Mouse (Mus musculus) heart, embryonic 16.5 days (tissue): ENCODE results near the gene Nras. TPM values are rescaled to one million over a fixed set of nuclear protein-coding genes. Genes with fewer than 3 reads are reported as not detected.

Source experiments
- ATAC-seq: fragments of 200-750 bp; cut with Nextera tagmentation; replicated peaks from 2 replicates; pipeline ENCODE4 v1.8.0; 2017; ENCODE audit warnings: moderate number of reproducible peaks; ENCODE audit not compliant: insufficient read depth, low FRiP score; ENCODE audit errors: extremely low read depth
- H3K27ac ChIP-seq: fragments of 300-500 bp; sonication (generic); 2 replicates; pipeline ENCODE4 v1.5.1; 2014; ENCODE audit warnings: mild to moderate bottlenecking, low read length, control low read depth, moderate library complexity
- H3K27me3 ChIP-seq: fragments of 300-500 bp; sonication (generic); 2 replicates; pipeline ENCODE4 v1.6.1; 2014; ENCODE audit warnings: low read length, mixed read lengths; ENCODE audit not compliant: control insufficient read depth, insufficient read depth
- H3K36me3 ChIP-seq: fragments of 300-500 bp; sonication (generic); 2 replicates; pipeline ENCODE4 v1.6.1; 2014; ENCODE audit not compliant: control insufficient read depth, insufficient read depth
- H3K4me1 ChIP-seq: fragments of 300-500 bp; sonication (generic); 2 replicates; pipeline ENCODE4 v1.6.1; 2014; ENCODE audit warnings: low read length, mixed read lengths; ENCODE audit not compliant: control insufficient read depth, insufficient read depth
- H3K4me2 ChIP-seq: fragments of 300-500 bp; sonication (generic); 2 replicates; pipeline ENCODE4 v1.6.1; 2014; ENCODE audit warnings: low read depth, mild to moderate bottlenecking, control low read depth, low read length
- H3K4me3 ChIP-seq: fragments of 300-500 bp; sonication (generic); 2 replicates; pipeline ENCODE4 v1.5.1; 2014; ENCODE audit warnings: mild to moderate bottlenecking, control low read depth, low read length
- H3K9ac ChIP-seq: fragments of 300-500 bp; sonication (generic); 2 replicates; pipeline ENCODE4 v1.6.1; 2014; ENCODE audit warnings: low read length, control low read depth
- H3K9me3 ChIP-seq: fragments of 300-500 bp; sonication (generic); replicated peaks from 2 replicates; pipeline ENCODE4 v1.6.1; 2016; ENCODE audit warnings: low read length; ENCODE audit not compliant: control insufficient read depth
- WGBS: fragments of 180-500 bp; shearing (Covaris S2); extraction: QIAGEN DNeasy Blood & Tissue Kit; methylation state at CpG from one replicate; pipeline ENCODE4 v1.1.7; 2014; 5-methylcytosine and 5-hydroxymethylcytosine counted together
- polyA plus RNA-seq: library from polyadenylated mRNA; unstranded; fragments of >200 nt; fragmentation: Nextera tagmentation; extraction: Ambion mirVana; gene quantifications from 2 replicates; pipeline ENCODE4 v1.2.1, GENCODE M21; 2015

Nras gene
- polyA plus RNA-seq, 1 experiment from 2014 or later, result 73.4 TPM

DNA sequence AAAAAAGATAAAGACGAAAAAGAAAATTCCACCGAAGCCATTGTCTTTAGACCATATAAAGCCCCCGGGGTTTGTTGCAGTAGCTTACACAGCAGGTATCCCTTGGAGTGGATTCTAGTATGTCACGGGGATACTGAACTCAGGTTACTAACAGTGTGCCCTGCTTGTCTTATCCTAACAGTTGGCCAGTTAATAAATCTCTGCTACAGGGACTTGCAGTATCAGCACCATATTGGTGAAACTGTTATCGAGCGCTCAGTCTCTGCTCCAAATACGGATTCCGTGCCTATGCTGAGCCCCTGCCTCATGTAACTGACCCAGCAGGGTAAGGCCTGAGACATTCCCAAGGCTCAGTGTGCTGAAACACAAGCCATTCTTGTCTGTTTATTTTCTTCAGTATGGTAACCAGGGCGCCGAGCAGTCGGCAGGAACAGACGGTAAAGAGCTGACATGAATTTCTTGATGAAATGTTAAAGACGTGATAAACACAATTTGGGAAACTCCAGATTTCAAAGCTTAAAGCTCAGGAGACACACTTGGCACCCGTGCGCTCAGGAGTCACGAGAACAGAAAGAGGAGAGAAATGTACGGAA lies 23.9 kb downstream of the Nras start:
- no peak for ATAC-seq

DNA sequence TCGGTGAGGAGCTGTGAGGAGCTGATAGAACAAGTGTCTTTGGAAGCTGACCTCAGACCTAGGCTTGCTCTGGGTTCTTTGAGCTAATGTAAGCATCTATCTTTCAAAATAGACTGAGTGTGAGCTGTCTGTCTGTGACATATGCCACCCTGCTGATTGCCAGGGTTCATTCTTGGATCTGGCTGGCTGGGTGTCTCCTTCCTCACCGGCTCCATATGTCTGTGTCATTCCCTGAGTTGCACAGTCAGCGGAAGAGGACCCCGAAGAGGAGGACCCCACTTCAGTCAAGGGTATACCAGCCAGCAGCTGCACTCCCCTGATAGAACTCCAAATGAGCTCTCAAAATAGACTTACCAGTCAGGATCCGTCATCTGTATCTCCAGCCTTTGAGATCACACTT lies 24.7 kb downstream of the Nras start:
- H3K27ac ChIP-seq, result no peak overlapping the region; the same call in 1 of the 2 replicates
- 49% methylated on average over 5 of the region's 5 CpGs for WGBS
- no peak overlapping the region for H3K4me2 ChIP-seq
- H3K27me3 ChIP-seq, result no peaks in the 10 kb centered on the region
- H3K4me1 ChIP-seq, result peaks cover 3% of the 10 kb centered on the region
- no peak overlapping the region for H3K9ac ChIP-seq
- H3K4me3 ChIP-seq, result no peak overlapping the region
- H3K36me3 ChIP-seq, result no peaks in the 10 kb centered on the region
- H3K9me3 ChIP-seq, result no peaks in the 10 kb centered on the region
- no peak for ATAC-seq

More for the DNA sequence above, 23.9 kb downstream of the Nras start:
- Histone ChIP-seq H3K4me2 (no peak overlapping the region), H3K9ac (no peak overlapping the region), H3K9me3 (no peaks in the 10 kb centered on the region), H3K27me3 (no peaks in the 10 kb centered on the region), H3K36me3 (no peaks in the 10 kb centered on the region), H3K4me1 (peaks cover 3% of the 10 kb centered on the region), H3K4me3 (no peak overlapping the region), H3K27ac (no peak overlapping the region)
- 78% methylated on average over 17 of the region's 17 CpGs for WGBS

DNA sequence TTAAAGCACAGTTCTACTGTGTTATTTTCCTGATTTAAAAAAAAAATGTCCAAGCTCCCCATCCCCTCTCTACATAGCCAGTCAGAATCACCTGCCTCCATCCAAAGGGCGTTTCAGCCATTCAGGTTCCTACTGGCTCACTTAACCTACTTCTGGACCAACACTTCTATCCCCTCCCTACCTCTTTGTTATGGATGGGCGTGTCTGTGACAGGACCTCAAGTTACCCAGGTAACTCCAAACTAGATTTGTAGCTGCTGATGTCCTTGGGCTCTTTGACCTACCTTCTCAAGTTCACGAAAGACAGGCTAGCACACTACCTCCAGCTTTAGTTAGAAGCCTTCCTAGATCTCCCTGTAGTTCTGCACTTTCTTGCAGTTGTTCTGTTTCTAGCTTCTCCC lies 27.9 kb downstream of the Nras start:
- ATAC-seq, result no peak
- 68% methylated on average over 3 of the region's 3 CpGs for WGBS
- Histone ChIP-seq H3K4me2 (no peak overlapping the region), H3K27ac (no peak overlapping the region), H3K9ac (no peak overlapping the region), H3K27me3 (no peaks in the 10 kb centered on the region), H3K9me3 (no peaks in the 10 kb centered on the region), H3K4me3 (no peak overlapping the region), H3K36me3 (no peaks in the 10 kb centered on the region), H3K4me1 (peaks cover 3% of the 10 kb centered on the region)

DNA sequence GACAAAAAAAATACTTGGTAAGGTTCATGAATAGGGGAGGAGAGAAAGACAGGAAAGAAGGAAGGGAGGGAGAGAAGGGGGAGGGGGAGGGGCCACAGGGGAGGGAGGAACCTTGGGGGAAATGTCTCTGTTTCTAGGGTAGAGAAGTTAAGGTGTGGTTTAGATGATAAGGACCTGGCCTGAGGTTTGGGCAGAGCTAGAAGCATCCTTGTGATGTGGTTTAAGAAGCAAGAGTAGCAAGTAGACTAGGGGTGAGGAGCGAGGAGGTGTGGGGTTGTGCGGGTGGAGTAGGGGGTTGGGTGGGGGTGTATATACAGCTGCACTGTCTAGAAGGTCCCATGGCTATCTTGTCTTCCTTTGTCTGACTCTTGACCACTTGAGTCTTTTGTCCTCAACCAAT lies 33.7 kb downstream of the Nras start:
- Histone ChIP-seq H3K4me2 (no peak overlapping the region), H3K4me1 (no peaks in the 10 kb centered on the region), H3K9me3 (no peaks in the 10 kb centered on the region), H3K9ac (no peak overlapping the region), H3K4me3 (no peak overlapping the region), H3K27ac (no peak overlapping the region), H3K27me3 (no peaks in the 10 kb centered on the region), H3K36me3 (no peaks in the 10 kb centered on the region)
- 75% methylated on average over 2 of the region's 2 CpGs for WGBS
- ATAC-seq, result peak; percentile 67; the same call in 1 of the 2 replicates

DNA sequence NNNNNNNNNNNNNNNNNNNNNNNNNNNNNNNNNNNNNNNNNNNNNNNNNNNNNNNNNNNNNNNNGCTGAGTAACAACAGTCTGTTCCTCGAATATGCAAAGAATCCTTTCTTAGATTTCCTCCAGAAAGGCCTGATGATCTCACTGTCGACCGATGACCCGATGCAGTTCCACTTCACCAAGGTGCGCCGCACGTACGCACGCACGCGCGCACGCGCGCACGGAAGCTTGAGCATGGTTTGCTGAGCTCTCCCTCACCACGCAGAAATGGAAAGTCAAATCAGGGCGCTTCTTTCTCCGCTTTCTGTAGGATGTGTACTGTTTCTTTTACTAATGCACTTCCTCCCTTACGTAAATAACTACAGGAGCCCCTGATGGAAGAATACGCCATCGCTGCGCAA lies 40.6 kb downstream of the Nras start:
- H3K27me3 ChIP-seq, result no peaks in the 10 kb centered on the region
- H3K4me3 ChIP-seq, result no peak overlapping the region
- H3K4me2 ChIP-seq, result no peak overlapping the region
- H3K36me3 ChIP-seq, result no peaks in the 10 kb centered on the region
- H3K4me1 ChIP-seq, result peaks cover 4% of the 10 kb centered on the region
- H3K27ac ChIP-seq, result no peak overlapping the region
- H3K9ac ChIP-seq, result no peak overlapping the region
- H3K9me3 ChIP-seq, result no peaks in the 10 kb centered on the region
- ATAC-seq, result no peak
- 72% methylated on average over 23 of the region's 23 CpGs for WGBS

DNA sequence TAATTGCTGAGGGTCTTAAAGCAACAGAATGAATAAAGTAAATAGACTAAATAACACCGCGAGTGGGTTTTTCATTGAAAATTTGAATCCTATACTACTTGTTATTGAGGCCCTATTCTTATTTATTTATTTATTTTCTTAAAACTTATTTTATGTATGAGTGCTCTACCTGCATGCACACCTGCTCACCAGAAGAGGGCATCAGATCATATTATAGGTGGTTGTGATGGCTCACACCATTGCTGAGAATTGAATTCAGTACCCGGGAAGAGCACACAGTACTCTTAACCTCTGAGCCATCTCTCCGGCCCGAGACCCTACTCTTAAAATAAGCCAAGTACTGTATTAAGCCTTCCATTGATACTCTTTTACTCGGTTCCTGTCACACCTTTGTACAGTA lies 41.6 kb downstream of the Nras start:
- ATAC-seq, result no peak
- no peak overlapping the region for H3K4me2 ChIP-seq

DNA sequence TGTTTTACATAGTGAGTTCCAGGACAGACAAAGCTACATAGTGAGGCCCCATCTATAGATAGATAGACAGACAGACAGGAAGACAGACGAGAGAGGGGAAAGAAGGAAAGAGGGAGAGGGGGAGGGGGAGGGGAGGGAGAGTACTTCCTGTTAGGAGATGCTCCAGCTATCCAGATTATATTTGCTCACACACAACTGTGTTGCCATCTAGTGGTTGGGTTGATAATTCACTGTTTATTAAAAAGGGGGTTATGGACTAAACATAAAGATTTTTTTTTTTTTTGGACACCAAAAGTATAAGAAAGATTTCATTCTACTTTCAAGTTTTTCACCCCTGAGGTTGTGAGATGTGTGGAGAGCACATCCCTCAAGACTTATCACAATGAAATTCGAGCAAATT lies 42.6 kb downstream of the Nras start:
- H3K9me3 ChIP-seq, result no peaks in the 10 kb centered on the region

More for the DNA sequence above, 41.6 kb downstream of the Nras start:
- no peaks in the 10 kb centered on the region for H3K9me3 ChIP-seq
- no peak overlapping the region for H3K9ac ChIP-seq
- no peak overlapping the region for H3K4me3 ChIP-seq
- WGBS, result 77% methylated on average over 6 of the region's 6 CpGs
- H3K36me3 ChIP-seq, result no peaks in the 10 kb centered on the region
- H3K27ac ChIP-seq, result no peak overlapping the region
- H3K4me1 ChIP-seq, result peaks cover 4% of the 10 kb centered on the region
- H3K27me3 ChIP-seq, result no peaks in the 10 kb centered on the region

DNA sequence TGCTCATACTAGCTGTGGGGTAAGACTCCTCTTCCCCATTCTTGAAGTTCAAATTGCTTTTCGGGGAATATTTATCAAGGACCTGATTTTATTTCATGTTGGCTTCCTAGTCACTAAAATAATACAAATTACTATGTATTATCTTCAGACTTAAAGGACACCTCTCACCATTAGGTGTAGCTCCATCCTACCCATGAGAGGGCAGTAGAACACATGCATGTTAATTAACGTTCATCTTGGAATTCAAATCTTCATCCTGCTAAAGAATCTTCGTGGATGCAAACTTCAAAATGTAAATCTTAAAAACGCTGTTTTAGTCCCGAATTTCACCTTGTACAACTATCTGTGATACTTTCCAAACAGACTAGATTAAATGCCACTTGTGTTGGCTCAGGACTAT lies 43.1 kb downstream of the Nras start:
- no peak for ATAC-seq
- Histone ChIP-seq H3K9ac (no peak overlapping the region), H3K4me2 (no peak overlapping the region; the same call in 1 of the 2 replicates), H3K4me3 (no peak overlapping the region), H3K27ac (no peak overlapping the region), H3K9me3 (no peaks in the 10 kb centered on the region), H3K27me3 (no peaks in the 10 kb centered on the region), H3K4me1 (peaks cover 4% of the 10 kb centered on the region), H3K36me3 (no peaks in the 10 kb centered on the region)
- 55% methylated on average over 5 of the region's 5 CpGs for WGBS

More for the DNA sequence above, 42.6 kb downstream of the Nras start:
- peaks cover 4% of the 10 kb centered on the region for H3K4me1 ChIP-seq
- ATAC-seq, result no peak
- H3K4me3 ChIP-seq, result no peak overlapping the region
- H3K4me2 ChIP-seq, result no peak overlapping the region
- no peaks in the 10 kb centered on the region for H3K36me3 ChIP-seq
- WGBS, result 41% methylated on average over 2 of the region's 2 CpGs
- H3K9ac ChIP-seq, result no peak overlapping the region
- no peak overlapping the region for H3K27ac ChIP-seq
- H3K27me3 ChIP-seq, result no peaks in the 10 kb centered on the region

DNA sequence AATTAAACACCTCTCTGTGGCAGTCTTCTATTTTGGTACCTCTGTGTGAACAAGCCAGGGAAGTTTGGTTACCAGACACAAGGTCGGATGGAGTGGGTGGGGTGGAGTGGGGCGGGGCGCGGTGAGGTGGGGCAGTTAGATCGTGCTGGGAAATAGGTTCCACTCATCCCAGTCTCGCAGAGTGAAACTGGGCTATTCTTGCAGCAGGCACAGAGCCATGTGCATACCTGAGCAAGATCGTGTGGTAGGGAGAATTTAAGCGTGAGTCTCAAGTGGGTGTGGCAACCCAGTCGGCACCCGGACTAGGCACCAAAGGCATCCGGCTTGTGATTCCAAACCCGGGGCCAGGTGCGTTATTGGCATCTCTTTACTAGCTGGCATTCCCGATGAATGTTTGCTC lies 43.8 kb downstream of the Nras start:
- H3K4me2 ChIP-seq, result peak overlapping the region; percentile 98
- no peaks in the 10 kb centered on the region for H3K27me3 ChIP-seq
- H3K4me1 ChIP-seq, result peaks cover 4% of the 10 kb centered on the region
- no peaks in the 10 kb centered on the region for H3K9me3 ChIP-seq
- peak overlapping the region; percentile 81 for H3K9ac ChIP-seq
- H3K4me3 ChIP-seq, result peak overlapping the region; percentile 90
- no peaks in the 10 kb centered on the region for H3K36me3 ChIP-seq
- peak; percentile 20; the same call in 1 of the 2 replicates for ATAC-seq
- WGBS, result 0% methylated on average over 14 of the region's 14 CpGs
- peak overlapping the region; percentile 61 for H3K27ac ChIP-seq
